Mouse (Mus musculus): Measurements from ENCODE around the gene Gm21797. TPM values are rescaled to one million over a fixed set of nuclear protein-coding genes. Genes with fewer than 3 reads are reported as not detected.
"Not testable (repeated sequence)": the region's sequence is repeated elsewhere in the genome, so short reads cannot be mapped to it uniquely, and the experiment has no call there.

The Gm21797 gene
- polyA plus RNA-seq (2012), result not detected in 2 replicates

DNA sequence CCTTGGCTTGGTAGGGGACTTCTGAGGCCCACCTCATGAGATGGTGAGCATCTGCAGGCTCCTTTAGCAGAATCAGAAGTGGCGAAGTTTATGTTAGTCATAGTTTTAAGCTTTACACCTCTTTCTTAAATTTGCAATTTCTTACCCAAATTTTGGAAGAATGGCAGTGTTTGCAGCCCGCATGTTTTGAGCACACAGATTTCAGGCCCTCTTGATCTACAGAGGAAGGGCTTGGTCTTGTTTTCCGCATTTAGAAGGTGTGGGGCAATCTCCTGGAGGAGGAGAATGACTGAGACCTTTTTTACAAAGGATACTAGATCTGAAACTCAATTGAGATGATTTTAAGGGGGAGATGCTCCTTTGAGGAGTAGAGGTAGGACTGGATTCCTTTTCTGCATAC is at the start of gene Gm21797:
Gm21797 (minus strand) TSS at position 101 of the 400 bp plus-strand sequence.
- TF ChIP-seq GATA1 (IDR thresholded peaks at IDR 0.05; ENCODE audit: low read length), result not testable (repeated sequence)

DNA sequence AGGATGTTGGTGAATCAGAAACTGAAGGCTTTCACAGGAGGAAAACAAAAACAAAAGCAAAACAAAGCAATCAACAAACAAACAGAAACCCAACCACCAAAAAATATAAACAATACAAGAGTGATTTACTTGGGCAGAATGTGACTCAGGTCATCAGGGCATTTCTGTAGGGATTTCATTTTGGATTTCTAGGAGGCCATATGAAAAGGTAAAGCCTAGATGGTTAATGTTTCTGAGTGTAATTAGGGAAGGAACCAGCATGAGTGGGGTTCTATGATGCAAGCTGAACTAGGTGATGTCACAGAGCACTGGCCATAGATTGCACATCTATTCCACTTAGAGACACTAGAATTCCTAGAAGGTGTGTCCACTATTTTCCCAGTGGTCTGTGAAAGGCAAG is 29.0 kb upstream of the Gm21797 start, which contains the start of gene Gm20795:
Gm20795 (plus strand) TSS at position 301 of the 400 bp plus-strand sequence.
- not testable (repeated sequence) for TF ChIP-seq GATA1 (IDR thresholded peaks at IDR 0.05; ENCODE audit: low read length)

Other genes starting within 250 kb of the Gm21797 start
- not detected in 2 replicates for gene Gm21852, start 123.8 kb downstream of the Gm21797 start, polyA plus RNA-seq (2012)
- gene Gm20795, start 29.1 kb upstream of the Gm21797 start, polyA plus RNA-seq (2012), result not detected in 2 replicates